Mouse (Mus musculus) lung, adult 2 months (tissue): ENCODE measurements at regions not wholly inside any gene's neighbourhood (a gene's known extent, or its start where the extent isn't known, plus 50 kb on each side); places are given as distances from the start of the nearest gene placed in this dataset.

Experiments
- CTCF ChIP-seq: fragments of 200-500 bp; IDR thresholded peaks from 2 replicates; pipeline ENCODE4 v1.5.1; 2011; ENCODE audit warnings: mild to moderate bottlenecking, low read length, control low read depth; ENCODE audit not compliant: insufficient read depth
- POLR2A ChIP-seq: fragments of 200-500 bp; IDR thresholded peaks from 2 replicates; pipeline ENCODE4 v1.6.1; 2011; ENCODE audit warnings: low read depth, mild to moderate bottlenecking, control low read depth, low read length, borderline replicate concordance; ENCODE audit errors: extremely low read depth

DNA sequence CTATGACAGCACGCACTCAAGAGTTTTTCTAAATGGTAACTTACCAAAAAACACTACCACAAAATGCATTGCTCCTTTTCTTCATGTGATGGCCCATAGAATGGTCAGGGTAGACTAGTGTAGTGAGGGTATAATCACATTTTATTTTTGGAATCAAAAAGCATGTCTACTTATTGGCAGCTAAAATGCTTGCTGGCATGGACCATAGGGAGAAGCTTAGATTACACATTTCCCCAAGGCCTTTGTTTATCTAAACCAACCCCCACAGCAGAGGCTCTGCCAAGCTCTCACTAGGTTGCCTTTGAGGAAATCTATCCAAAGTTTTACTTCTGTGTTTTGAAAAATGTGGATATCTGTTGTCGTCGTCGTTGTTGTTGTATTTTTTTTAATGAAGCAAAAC lies 235.3 kb upstream of the Rnaseh2b start:
- TF ChIP-seq CTCF (no peak), POLR2A (no peak)
